15 mouse cellular contexts compared by ENCODE assay signal in the genomic region with DNA sequence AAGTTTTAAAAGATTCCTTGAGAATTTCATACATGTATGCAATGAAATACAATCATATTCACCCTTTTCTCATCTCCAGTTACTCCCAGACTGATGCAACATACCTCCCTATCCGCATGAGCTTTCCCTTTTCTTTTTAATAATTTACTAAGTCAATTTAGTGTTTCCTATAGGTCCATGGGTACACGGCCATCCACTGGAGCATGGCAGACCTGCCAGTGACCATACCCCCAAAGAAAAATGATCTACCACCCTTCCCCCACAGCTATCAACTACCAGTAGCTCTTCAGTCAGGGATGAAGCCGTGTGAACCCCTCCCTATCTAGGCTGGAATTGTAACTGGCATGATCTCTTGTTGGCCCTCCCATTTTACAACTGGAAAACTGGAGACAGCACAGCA.
"Had no signal": no experiment of that assay in that cellular context is flagged by ENCODE, and none has a peak within 500 bp of the region (broad histone marks: within the 10 kb centered on the region; RNA-seq: fewer than 3 reads in every experiment).

No protein-coding gene starts in this region.

- H3K27ac ChIP-seq: neural tube, embryonic 15.5 days; stomach, embryonic 15.5 days; stomach, postnatal 0 days had no signal

- H3K4me2 ChIP-seq: neural tube, embryonic 15.5 days; stomach, embryonic 15.5 days had no signal

- H3K27me3 ChIP-seq: neural tube, embryonic 15.5 days; stomach, embryonic 15.5 days had no signal

- H3K4me3 ChIP-seq: neural tube, embryonic 15.5 days; stomach, embryonic 15.5 days had no signal

- H3K9ac ChIP-seq: neural tube, embryonic 15.5 days; stomach, embryonic 15.5 days had no signal

- H3K9me3 ChIP-seq: neural tube, embryonic 15.5 days; stomach, embryonic 15.5 days had no signal

- DNase-seq: retina, postnatal 1 day; right cerebral cortex, adult 18-20 months; right cerebral cortex, postnatal 14 days; right cerebral cortex, postnatal 25 days; right cerebral cortex, postnatal 4 days; spleen, adult 18-20 months; thymus, adult 18-20 months; thymus, adult 2 months; thymus, postnatal 14 days; thymus, postnatal 25 days; thymus, postnatal 36 days; thymus, postnatal 4 days had no signal

- H3K36me3 ChIP-seq: neural tube, embryonic 15.5 days; stomach, embryonic 15.5 days had no signal

- H3K4me1 ChIP-seq: neural tube, embryonic 15.5 days; stomach, embryonic 15.5 days had no signal
